Mouse (Mus musculus) heart, postnatal 10 days (tissue): ENCODE measurements at regions not wholly inside any gene's neighbourhood (a gene's known extent, or its start where the extent isn't known, plus 50 kb on each side); places are given as distances from the start of the nearest gene placed in this dataset.
A peak's percentile ranks its signal among the peaks of the same experiment; 100 is the strongest.

Experiments used
- DNase-seq, 2 experiments: peaks; one replicate each; pipeline ENCODE4 v3.0.0; 2021
- intact Hi-C: fragments of 180-260 bp; cut with DNase I; formaldehyde crosslinking; loops from one replicate; pipeline ENCODE4 v1.15.1; 2025

GRCm38 (mm10) chr11:40624126-40624778 is 70.8 kb downstream of the Mat2b start:
- DNase-seq = no peak
- intact Hi-C loops = no loop called here

GRCm38 (mm10) chr11:40620036-40620435 is 75.0 kb downstream of the Mat2b start:
- intact Hi-C loops = no loop called here
- no peak for DNase-seq

- intact Hi-C loops = loop anchor here (10.0 kb wide), 1 partner anchor 1658 kb away; no protein-coding TSS in a partner anchor
- DNase-seq = no peak
Observed at GRCm38 (mm10) chr11:40603008-40603407, 92.0 kb downstream of the Mat2b start.

GRCm38 (mm10) chr11:40601572-40601909 is 93.5 kb downstream of the Mat2b start:
- peak; percentile 19 to 63 for DNase-seq
- intact Hi-C loops = loop anchor here (2.0 to 10.0 kb wide), 2 partner anchors 1013 to 1657 kb away; no protein-coding TSS in a partner anchor

- no peak for DNase-seq
- intact Hi-C loops = loop anchor here (2.0 to 10.0 kb wide), 2 partner anchors 1012 to 1656 kb away; no protein-coding TSS in a partner anchor
Observed at GRCm38 (mm10) chr11:40600773-40601571, 94.0 kb downstream of the Mat2b start.

GRCm38 (mm10) chr11:40599956-40600772 is 94.8 kb downstream of the Mat2b start:
- DNase-seq = peak; percentile 31 to 59
- intact Hi-C loops = loop anchor here (2.0 to 10.0 kb wide), 2 partner anchors 1011 to 1655 kb away; no protein-coding TSS in a partner anchor

GRCm38 (mm10) chr11:40596347-40596746 is 98.7 kb downstream of the Mat2b start:
- DNase-seq = no peak
- intact Hi-C loops = no loop called here

- no peak for DNase-seq
- intact Hi-C loops = no loop called here
Observed at GRCm38 (mm10) chr11:40592056-40592455, 102.9 kb downstream of the Mat2b start.

GRCm38 (mm10) chr11:40573758-40574139 is 121.3 kb downstream of the Mat2b start:
- intact Hi-C loops = no loop called here
- DNase-seq = no peak

- no peak for DNase-seq
- intact Hi-C loops = no loop called here
Observed at GRCm38 (mm10) chr11:40572953-40573757, 121.8 kb downstream of the Mat2b start.

- intact Hi-C loops = no loop called here
- no peak for DNase-seq
Observed at GRCm38 (mm10) chr11:40562866-40563265, 132.1 kb downstream of the Mat2b start.

GRCm38 (mm10) chr11:40561983-40562382 is 133.0 kb downstream of the Mat2b start:
- intact Hi-C loops = no loop called here
- DNase-seq = no peak

- intact Hi-C loops = no loop called here
- no peak for DNase-seq
Observed at GRCm38 (mm10) chr11:40561400-40561799, 133.6 kb downstream of the Mat2b start.

GRCm38 (mm10) chr11:40558486-40558885 is 136.5 kb downstream of the Mat2b start:
- intact Hi-C loops = no loop called here
- no peak for DNase-seq

- no peak for DNase-seq
- intact Hi-C loops = no loop called here
Observed at GRCm38 (mm10) chr11:40554867-40555794, 139.9 kb downstream of the Mat2b start.

- no peak for DNase-seq
- intact Hi-C loops = no loop called here
Observed at GRCm38 (mm10) chr11:40552054-40552453, 142.9 kb downstream of the Mat2b start.

GRCm38 (mm10) chr11:40546596-40546995 is 148.4 kb downstream of the Mat2b start:
- intact Hi-C loops = no loop called here
- no peak for DNase-seq

- DNase-seq = no peak
- intact Hi-C loops = no loop called here
Observed at GRCm38 (mm10) chr11:40545537-40545936, 149.5 kb downstream of the Mat2b start.

GRCm38 (mm10) chr11:40540229-40540628 is 154.8 kb downstream of the Mat2b start:
- intact Hi-C loops = no loop called here
- DNase-seq = no peak
